Mouse (Mus musculus) B cell, adult 2 months (primary cell): ENCODE measurements at regions not wholly inside any gene's neighbourhood (a gene's known extent, or its start where the extent isn't known, plus 50 kb on each side); places are given as distances from the start of the nearest gene placed in this dataset.

ENCODE experiments used
- DNase-seq, 2 experiments: peaks; one replicate each; pipeline ENCODE4 v3.0.0; 2022

DNA sequence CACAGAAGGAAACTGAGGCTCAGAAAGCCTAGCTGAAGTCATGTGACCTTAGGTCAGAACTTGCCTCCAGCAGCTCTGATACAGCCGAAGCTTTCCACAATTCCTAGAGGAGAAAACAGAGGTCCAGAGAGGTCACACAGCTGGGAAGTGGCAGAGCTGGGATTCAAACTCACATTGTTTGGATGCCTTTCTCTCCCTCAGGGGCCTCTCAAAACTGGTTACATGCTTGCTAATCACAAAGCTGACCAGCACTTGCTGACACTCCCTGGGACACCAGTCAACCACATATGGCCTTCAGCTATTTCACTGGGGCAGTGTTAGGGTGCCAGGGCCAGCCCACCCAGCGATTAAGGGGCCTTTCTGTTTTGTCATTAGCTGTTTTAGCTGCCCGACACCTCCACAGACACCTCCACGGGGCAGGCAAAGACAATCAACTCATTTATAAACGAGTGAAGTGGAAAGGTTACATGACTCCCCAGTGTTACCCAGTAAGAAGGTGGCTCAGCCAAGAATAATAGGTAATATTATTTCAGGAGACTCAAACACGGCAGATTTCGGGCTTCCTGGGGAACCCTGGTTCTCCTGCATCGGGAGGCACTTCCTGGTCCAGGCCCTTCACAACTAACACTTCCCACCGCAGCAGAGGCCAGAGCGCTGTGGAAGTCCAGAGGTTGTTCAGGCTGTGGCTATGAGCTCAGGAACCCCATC lies 71.4 kb downstream of the 2410131K14Rik start:
- no peak for DNase-seq

DNA sequence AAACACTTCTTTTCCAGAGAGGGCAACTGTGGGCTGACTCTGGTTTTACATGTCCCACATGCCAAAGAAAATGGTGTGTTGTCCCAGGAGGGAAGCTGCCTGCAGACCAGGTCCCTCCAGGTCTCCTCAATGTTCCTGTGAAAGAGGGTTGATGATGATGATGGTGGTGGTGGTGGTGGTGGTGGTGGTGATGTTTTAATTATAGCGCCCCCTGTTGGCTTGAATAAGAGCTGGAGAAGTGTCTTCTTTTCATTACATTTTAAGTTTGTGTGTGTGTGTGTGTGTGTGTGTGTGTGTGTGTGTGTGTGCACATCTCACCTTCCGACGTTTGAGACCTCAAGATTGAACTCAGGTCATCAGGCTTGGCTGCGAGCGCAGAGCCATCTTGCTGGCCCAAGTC lies 73.0 kb downstream of the 2410131K14Rik start:
- DNase-seq = peak in 1 of 2 experiments; percentile 37

DNA sequence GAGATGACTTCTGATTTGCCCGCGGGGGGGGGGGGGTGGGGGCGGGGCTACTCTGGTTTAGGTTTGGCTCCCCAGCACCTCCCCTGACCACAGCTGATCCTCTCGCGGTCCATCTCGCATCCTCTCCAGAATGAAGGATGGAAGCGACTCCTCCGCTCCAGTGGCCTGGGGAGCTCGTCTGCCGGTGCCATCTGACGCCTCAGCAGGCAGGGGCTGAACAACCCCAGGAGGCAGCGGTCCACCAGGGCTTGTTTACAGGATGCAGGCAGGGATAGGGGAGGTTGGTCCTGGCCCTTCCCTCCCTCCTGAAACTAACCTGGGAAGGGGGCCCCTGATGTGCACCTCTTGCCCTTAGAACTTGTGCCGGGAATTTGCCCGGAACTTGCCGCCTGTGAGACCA lies 73.9 kb downstream of the 2410131K14Rik start:
- DNase-seq = no peak

DNA sequence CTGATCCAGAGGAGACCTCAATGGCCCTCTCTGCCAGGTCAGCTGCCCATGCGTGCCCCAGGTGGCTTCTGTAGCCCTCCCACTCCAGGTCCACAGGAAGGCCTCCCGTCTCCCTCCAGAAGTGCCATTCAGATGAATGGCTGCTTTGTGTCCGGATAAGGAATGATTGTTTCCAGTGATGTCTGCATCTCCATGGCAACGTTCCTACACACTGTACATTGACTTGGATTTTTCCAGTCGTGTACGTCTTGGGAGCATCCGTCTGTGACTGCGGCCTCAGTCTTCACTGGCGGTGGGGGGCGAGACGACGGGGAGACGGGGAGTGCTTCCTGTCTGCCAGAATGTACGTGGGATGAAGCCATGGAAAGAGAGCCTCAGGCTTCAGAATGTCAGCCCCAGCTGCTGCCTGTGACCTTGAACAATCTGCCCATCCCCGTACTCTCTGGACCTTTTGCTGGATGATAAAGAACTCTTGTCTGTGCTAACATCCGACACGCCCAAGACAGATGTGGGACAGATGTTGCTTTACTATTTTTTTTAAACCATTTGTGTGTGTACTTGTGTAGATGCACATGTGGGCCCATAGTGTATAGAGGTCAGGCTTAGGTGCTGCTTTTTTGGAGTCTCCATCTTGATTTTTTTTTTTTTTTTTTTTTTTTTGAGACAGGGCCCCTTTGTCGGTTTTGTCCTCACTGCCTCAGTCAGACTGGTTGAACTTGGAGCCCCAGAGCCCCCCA lies 76.9 kb downstream of the 2410131K14Rik start:
- no peak for DNase-seq

DNA sequence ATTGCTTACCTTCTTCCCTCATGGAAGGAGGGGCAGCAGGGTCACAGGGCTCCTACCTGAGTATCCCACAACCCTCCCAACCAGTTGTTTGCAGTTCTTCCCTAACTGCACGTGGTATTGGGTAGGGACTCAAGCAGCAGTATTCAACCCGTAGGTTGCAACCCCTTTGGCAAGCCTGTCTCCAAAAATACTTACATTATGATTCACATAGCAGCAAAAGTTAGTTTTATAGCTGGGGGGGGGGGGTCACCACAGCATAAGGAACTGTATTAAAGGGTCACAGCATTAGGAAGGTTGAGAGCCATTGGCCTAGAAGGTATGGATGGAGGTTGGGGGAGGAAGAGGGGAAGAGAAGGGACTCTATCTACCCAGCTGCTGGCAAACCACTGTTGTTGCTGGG lies 78.1 kb downstream of the 2410131K14Rik start:
- DNase-seq = no peak

DNA sequence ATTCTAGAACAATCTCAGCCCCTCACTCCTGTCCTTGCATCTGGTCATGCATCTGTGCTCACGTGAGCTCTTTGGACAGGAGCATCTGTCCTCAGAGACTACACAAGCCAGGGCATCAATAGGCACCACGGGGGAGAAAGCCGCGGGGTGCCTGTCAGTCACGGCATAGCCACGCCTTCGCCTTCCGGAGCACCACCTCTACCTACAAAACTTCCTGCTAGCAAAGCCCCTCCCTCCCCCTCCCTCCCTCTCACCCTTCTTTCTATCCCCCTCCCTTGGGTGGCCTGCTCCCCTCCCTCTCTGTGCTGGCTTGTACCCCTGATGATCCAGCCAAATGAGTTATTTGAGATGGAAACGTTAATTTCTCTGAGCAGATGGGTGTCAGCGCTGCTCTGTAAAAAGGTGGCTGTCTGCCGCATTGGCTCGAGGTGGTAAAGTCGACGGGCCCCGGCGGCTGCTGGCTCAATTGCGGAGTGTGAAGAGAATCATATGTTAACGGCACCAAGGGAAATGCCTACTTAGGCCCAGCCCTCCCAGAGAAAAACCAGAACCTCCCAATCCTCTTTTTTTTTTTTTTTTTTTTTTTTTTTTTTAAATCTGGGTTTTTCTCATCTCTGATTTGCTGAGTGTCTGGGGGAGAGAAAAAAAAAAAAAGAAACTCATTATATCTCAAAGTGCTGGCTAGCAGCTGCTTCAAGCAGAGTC lies 82.0 kb downstream of the 2410131K14Rik start:
- DNase-seq = peak; percentile 63 to 65

DNA sequence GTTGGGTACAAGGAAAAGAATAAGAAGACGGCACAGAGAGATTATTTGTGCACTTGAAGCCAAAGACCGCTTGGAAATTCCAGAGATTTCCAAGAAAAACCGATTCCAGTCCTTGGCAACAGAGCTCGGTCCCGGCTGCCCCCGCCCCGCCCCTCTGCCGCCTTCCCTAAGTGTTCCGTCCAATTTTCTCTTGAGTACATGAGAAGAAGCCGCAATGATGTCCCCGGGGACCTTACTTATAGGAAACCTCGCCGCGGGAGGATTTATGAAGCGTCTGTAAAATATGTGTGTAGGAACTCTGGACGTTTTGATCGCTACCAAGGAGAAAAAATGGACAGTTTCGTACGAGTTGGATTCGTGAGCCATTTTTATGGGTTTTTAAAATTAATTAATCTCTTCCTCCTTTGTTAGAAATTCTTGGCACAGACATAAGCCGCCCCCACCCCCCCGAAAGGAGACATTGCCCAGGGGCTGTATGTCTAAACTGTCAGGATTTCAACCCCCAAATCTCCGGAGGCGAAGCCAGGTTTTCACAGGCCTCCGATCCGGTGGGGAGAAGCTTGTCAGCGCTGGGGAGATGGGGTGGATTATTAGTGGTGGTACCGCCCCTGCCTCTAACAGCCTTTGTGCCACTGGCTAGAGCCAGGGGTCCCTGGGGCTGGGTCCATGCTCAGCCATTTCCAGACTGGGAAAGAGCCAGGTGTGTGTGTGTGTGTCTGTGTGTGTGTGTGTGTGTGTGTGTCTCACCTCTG lies 83.1 kb downstream of the 2410131K14Rik start:
- DNase-seq = peak in 1 of 2 experiments; percentile 16

DNA sequence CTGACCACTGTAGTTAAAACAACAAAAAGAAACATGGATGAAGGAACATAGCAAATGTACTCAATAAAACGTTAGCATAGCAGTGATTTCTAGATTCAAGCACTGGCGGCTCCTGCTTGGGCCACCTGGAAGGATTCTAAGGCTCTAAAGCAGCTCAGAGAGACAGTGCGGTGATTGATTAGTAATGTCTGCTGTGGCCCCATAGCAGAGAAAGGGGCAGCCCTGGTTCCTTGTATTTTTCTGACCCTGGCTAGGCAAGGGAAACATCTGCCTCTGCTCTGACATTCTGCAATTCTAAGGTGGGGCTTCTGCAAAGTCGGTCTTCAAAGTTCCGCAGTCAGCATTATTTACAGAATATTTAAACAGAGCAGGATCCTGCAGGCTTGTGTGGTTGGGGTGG lies 84.1 kb downstream of the 2410131K14Rik start:
- peak in 1 of 2 experiments; percentile 23 for DNase-seq

DNA sequence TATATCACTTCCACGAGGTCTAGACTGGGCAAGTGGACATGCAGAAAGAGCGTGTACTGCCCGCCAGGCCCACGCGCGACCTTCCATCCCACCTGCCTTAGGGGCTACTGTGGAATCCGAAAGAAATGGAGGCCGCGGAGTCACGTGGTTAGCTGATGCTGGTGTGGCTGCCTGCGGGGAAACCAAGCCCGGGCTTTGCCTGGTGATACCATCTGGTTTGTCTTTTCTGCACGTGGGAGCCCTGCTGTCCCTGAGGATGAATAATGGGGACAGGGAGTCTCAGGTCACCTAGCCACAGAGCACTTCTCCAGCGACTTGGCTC lies 86.2 kb downstream of the 2410131K14Rik start:
- DNase-seq = no peak

DNA sequence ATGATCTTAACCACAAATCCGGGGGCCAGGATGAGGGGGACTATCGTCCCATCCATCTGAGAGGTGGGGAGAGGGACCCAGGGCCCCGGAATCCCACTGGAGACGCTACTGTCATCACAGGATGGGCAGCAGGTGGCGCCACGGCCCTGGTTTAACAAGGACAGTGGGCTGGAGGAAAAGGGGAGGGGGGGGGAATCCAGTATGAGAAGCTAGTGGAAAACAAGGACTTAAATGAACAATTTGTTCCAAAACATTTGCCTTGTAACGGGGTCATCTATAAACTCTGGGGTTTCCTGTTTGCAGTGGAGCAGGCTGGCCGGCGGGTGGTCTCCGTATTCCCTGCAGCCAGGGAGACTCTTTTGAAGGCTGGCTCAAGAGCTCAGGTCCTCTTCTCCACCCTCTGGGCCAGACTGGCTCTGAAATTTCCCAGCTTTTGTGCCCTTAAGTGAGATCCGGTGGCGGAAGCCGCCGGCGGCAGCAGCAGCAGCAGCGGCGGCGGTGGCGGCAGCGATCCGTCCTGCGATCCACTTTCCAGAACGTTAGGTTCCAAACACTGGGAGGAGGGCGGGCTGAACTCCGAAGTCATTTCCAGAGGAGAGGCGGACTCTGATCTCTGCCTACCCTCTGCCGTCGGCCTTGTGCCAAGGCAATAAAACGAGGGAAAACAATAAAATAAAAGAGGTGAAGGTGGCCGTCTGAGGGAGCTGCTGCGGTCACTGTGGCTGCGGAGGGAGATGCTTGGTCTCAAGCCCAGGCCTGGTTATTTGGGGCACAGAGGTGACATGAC lies 86.8 kb downstream of the 2410131K14Rik start:
- peak; percentile 65 to 66 for DNase-seq

DNA sequence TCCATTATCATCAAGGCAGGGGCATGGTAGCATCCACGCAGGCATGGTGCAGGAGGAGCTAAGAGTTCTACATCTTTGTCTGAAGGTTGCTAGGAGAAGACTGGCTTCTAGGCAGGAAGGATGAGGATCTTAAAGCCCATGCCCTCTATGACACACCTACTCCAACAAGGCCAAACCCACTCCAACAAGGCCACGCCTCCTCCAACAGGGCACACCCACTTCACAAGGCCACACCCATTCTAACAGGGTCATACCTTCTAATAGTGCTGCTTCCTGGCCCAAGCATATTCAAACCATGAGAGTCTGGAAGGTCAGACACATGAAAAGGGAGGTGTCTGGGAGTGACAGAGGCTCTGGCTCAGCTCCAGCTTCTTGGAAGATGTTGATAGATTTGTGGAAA lies 89.0 kb downstream of the 2410131K14Rik start:
- DNase-seq = peak in 1 of 2 experiments; percentile 32

DNA sequence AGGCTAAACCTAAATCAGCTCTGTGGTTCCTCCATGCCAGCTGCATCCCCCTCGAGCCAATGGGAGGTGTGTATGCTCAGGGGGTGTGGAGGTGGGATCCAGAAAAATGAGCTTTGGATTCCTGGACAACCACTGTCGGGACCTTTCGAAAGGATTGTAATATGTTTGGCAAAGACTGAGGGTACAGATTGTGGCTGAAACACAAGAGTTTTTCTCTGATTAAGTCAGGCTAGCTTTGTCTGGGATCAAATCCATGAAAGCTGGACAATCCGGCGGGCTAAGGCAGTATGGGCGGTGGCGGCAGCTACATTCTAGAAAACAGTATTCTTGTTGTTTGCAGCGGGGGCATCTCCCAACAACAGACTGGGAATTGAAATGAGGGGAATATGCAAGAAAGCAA lies 93.2 kb downstream of the 2410131K14Rik start:
- DNase-seq = no peak

DNA sequence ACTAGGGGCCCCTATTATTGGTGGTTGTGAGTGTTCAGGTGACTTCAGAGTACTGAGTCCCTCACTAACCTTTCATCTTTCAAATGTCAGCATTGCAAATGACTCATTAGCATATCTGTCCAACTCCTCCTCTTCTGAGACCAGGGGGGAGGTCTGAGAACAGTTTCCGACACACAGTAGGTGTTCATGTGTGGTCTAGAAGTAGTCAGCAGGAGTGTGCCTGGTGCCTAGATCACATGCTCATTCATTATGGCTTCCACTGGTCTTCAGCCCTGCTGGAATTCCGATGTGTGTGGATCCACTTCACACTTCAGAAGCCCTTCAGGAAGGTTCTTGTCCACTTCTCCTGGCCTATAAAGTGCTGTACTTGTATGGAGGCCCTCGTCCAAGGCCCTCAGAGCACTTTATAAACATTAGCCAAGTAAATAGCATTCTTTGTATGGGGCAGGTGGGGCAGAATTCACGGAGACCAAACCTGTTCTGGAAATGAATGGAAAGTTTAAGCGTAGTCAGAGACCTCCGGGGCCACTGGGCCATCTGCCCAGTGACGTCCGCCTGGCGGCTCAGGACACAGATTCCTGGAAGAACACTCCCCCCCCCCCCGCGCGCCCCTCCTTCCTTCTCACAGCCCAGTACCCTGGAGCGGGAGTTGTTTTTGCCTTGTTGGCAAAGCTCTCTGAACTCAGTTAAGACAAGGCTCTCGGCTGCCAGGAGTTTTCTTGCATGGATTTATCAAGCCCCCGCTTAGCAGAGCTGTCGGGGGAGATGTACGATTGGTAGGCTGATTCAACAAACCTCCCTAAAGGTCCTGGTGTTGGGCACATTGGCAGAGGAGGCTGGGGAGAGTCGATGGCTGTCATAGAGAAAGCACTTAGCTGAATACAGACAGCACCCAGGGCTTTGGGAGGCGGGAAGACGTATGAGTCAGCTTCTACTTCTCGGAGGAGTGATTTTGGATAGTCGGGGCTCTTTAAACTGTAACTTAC lies 94.9 kb downstream of the 2410131K14Rik start:
- DNase-seq = no peak

DNA sequence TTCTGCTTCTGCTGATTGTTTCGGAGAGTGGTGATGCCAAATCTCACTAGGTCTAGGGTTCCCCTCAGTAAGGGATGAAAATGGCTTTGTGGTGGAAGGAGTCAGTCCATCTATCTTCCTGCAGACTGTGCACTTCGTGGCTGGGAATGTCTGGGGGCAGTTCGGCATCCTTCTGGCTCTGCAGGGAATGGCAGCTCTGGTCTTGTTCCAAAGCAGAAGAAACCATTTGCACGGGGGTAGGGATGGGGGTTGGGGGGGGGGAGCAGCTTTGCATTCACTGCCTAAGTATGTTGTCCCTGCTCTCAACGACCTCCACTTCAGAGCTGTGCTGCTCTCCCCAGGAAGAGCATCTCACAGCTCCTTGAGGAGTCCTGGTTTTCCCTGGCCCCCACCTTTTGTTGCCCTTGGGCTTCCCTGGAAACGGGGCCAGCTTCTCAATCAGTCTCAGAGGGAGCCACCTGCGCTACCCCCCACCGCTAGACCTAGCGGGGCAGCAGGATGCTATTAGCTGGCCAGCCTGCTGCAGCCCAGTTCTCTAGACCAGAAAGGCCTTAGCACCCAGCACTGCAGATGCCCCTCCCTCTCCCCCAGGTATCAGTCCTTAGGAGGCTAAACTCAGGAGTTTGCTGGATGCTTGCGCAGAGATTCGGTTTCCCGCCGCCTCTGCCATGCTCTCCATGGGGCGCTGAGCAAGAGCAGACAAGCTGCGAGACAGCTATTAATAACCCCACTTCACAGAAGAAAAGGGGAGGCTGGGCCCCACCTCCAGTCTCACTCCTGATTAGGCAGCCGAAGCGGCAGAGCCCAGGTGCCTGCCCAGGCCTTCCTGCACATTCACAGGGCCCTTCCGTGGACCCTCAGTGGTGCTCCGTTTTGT lies 98.7 kb downstream of the 2410131K14Rik start:
- no peak for DNase-seq

DNA sequence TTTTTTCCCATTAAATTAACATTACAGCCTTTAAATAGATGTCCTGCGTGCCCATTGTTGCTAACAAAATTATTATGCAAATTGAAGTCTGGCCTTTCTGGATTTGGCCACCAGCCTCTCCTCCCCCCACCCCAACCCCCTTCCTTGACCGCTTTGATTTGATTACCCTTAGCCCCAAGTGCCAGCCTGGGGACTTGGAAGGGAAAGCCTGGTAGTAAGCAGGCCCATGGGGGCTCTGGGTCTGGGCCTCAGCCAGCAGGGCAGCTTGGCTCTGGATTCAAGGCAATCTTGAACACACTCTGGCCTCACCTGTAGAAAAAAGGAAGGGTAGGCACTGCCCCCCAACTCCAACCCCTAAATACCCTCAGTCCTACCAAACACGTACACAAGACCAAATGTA lies 100.2 kb downstream of the 2410131K14Rik start:
- DNase-seq = no peak

DNA sequence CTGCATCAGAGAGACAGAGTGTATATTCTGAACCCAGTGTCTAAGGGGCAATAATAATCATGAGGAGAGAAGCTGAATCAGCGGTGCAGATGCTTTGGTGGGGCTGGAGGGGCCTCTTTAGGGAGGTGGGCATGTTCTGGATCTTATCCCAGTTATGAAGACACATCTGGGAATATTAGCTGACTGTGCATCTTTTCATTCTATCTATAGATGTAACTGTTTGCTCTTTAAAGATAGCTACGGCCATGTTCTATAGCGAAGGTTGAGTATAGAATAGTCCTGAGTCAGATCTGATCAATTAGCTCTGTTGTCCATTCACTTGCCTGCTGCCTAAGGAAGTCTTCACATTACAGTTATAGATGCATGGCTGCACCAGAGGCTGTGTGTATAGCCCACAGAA lies 104.0 kb downstream of the 2410131K14Rik start:
- DNase-seq = no peak

DNA sequence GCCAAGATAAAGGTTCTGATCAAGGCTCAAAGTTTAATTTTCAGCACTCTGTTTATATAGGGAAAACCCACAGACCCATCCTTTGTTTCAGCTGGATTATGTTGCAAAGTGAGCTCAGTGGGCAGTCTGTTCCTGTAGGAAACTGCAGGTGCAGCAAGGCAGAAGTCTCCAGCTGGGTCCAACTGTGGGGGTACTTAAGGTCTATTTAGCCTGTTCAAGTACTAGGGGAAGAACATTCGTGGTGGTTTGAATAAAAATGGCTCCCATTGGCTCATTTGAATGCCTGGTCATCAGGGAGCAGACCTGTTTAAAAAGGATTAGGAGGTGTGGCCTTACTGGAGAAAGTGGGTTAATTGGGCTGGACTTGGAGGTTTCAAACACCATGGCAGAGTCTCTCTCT lies 106.3 kb downstream of the 2410131K14Rik start:
- DNase-seq = no peak

DNA sequence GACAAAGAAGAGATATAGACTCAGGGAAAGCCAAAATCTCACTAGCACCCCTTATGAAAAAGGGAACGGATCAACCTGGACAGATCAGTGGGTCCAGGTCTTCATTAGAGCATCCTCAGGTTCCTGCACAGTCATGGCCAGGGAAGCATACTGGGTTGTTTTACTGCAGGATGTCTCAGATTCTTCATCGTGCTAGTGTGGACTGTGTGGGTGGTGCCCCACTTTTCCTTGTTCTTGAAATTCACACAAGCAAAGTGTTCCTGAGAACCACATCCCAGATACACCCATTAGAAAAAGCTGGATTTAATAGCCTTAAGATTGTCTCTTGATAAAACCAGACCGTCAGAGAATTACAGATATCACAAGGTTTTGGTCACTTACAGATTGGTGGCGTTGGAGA lies 107.1 kb downstream of the 2410131K14Rik start:
- DNase-seq = no peak

DNA sequence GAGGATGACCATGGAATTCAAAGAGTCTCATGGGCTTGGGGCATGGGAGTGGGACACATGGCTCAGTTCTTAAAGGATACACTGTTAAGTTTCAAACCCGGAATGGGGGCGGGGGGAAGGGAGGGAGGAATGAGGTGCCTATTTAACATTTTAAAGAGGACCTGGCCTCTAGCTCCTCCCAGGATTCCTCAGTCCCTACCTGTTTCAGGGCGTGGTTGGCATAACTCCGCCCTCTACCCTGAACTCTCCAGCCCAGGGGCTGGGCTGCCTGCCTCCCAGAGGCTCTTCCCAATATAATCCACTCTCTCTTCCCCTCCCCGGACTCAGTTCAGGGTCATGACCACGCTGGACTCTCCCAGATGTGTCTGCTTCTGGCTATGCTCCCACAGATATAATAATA lies 108.0 kb downstream of the 2410131K14Rik start:
- no peak for DNase-seq

DNA sequence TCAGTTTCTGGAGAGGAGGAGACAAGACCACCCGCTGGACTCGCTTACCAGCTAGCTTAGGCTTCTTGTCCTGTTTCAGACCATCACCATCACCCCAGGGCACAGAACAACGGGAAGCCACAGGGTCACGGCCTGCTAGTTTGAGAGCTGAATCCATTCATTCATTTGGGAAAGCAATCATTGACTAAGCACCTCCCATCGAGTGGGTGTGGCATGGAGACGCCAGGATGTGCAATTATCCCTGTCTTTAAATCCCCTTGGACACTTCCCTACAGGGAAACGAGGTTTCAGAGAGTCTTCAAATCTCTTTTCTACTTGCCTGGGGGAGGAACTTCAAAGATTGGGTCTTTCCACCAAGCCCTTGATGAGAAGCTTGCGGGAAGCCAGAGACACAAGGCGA lies 108.7 kb downstream of the 2410131K14Rik start:
- DNase-seq = no peak
